Mouse (Mus musculus) heart, postnatal 25 days (tissue): ENCODE data around the gene Colgalt2. TPM values are rescaled to one million over a fixed set of nuclear protein-coding genes. Genes with fewer than 3 reads are reported as not detected.
A peak's percentile ranks its signal among the peaks of the same experiment; 100 is the strongest.

Experiments
- DNase-seq: peaks from one replicate; pipeline ENCODE4 v3.0.0; 2022; ENCODE audit warnings: low spot score
- intact Hi-C: fragments of 180-260 bp; cut with DNase I; formaldehyde crosslinking; loops from one replicate; pipeline ENCODE4 v1.15.1; 2025
- total RNA-seq, 2 experiments: library from RNA; stranded (reverse); gene quantifications; 2 replicates each; pipeline ENCODE4 v1.2.3; 2021

Gene Colgalt2
- total RNA-seq, 2 experiments from 2014 or later: 3.5 to 4.3 TPM

- intact Hi-C loops: loop anchor here (10.0 kb wide), 1 partner anchor 381 kb away; the partner anchor contains the start of gene Smg7
Measured at GRCm38 (mm10) chr1:152524098-152524892, 124.7 kb downstream of the Colgalt2 start.

DNA sequence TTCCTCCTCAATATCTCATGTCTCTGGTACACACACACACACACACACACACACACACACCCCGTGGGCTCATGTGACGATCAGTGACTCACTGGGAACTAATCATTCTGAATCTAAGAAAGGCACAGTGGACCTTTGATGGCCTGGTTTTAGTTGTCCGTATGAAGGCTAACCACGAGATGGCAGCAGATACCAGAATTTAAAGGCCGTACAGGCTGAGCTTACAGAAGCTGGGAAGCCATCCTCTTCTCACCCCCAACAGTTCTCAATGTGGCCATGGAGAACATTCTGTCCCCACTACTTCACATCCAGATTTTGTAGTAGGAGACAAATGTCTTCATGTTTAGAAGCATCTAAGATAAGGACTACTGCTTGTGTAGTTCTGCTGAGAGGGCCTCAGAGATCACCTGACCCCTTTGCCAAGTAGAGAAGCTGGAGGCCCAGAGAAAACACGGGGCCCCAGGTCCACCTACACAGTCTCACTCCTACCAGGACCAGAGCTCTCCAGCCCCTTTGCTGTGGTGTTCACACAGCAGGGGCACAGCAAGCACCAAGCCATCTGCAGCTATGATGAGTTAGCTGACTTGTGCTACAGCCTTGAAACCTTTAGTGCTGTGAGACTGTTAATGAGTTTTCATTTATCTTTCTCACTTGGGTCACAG is 125.5 kb downstream of the Colgalt2 start:
- intact Hi-C loops: loop anchor here (1.0 to 10.0 kb wide), 3 partner anchors 97 to 380 kb away; partner anchors contain the start of gene Smg7
- DNase-seq: peak; percentile 51

More at GRCm38 (mm10) chr1:152524098-152524892, 124.7 kb downstream of the Colgalt2 start:
- no peak for DNase-seq

DNA sequence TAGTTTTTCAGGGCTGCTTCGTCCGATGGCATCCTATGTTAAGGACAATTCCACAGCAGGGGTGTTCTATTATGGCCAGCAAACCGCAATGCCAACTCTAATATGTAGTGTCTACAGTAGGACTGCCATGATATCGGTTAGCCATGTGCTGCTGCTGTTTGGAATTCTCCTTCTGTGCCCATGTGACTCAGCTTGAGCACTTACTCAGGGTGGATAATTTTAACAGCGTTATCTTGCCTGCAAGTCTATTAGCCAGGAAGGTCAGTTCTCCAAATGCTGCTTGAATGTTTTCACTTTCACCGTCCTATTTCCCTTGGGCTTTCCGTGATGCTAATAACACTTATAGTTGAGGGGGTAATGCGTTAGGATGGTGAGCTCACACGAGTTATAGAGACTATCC is 126.5 kb downstream of the Colgalt2 start:
- DNase-seq: no peak
- intact Hi-C loops: loop anchor here (2.0 to 10.0 kb wide), 3 partner anchors 96 to 379 kb away; partner anchors contain the start of gene Smg7

- DNase-seq: no peak
Measured at GRCm38 (mm10) chr1:152528214-152528613, 128.6 kb downstream of the Colgalt2 start.

DNA sequence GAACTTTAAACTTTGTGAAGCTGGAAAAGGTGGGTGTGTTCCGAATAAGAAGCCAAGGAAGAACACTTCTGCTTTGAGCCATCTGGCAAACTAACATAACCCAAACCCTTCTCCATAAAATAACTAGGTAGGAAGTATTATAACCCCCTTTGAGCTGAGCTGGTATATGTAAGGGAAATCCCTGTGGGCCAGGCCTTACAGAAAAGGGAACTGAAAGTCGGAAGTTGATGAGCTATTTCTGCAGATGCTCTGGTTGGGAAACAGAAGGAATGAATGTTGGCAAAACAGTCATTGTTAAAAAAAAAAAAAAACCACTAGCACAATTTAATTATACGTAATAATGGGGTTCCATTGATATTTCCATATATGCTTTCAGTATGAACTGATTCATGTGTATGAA is 129.1 kb downstream of the Colgalt2 start:
- no peak for DNase-seq
- intact Hi-C loops: loop anchor here (5.0 to 10.0 kb wide), 2 partner anchors 94 to 376 kb away; partner anchors contain the start of gene Smg7

More at GRCm38 (mm10) chr1:152528214-152528613, 128.6 kb downstream of the Colgalt2 start:
- intact Hi-C loops: loop anchor here (5.0 to 10.0 kb wide), 2 partner anchors 94 to 377 kb away; partner anchors contain the start of gene Smg7

DNA sequence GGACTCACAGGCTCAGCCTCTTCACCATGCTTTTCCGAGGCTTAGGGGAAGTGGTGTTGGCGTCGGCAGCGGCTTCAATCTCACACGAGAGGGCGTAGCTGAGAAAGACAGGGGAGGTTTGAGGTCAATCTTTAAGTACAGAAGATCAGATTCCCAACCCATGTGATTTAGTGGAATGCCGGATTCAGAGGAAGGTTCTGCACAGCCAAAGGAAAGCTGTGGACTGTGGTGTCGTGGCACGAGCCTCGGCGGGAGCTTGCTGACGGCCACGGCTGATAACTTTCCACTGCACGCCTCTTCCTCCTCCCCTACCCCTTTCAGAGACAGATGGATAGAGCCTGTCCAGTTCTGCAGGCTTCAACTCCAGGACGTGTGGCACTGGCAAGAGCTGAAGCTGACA is 131.9 kb downstream of the Colgalt2 start:
- DNase-seq: no peak
- intact Hi-C loops: no loop called here

- no peak for DNase-seq
- intact Hi-C loops: no loop called here
Measured at GRCm38 (mm10) chr1:152534531-152534930, 134.9 kb downstream of the Colgalt2 start.

- no peak for DNase-seq
- intact Hi-C loops: no loop called here
Measured at GRCm38 (mm10) chr1:152536416-152537018, 136.9 kb downstream of the Colgalt2 start.

DNA sequence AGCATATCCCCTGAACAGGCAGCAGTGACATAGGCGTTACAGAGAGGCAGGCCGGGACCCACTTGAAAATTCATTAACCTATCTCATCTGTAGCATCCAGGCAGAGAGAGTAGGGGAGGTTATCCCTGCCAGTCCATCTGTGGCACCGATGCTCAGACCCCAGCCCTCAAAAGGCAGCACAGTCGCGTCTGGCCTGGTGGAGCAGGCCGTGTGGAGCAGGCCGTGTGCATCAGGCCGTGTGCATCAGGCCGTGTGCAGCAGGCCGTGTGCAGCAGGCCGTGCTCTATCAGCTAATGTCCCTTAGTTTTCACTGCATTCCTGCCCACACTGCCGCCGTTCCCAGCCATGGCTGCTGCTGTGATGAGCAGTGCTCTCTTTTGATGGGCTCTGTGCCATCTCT is 137.6 kb downstream of the Colgalt2 start:
- intact Hi-C loops: no loop called here
- no peak for DNase-seq

DNA sequence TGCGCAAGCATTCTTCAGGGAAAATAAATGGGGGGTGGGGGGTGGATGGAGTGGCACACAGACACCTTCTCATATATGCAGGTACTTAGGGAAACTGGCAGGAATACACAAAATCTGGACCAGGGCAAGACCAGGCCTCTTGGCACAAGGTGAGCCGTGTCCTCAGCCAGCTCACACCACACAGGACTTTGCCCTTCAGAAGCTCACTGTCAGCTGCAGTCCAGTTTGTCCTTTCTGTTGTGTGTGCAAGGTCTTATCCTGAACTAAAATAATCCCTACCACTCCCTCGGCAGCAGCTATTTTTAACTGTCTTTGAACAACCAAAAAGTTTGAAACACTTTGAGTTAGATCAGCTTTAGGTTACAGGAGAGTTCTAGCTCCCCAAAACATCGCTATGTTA is 139.2 kb downstream of the Colgalt2 start:
- intact Hi-C loops: no loop called here
- no peak for DNase-seq

GRCm38 (mm10) chr1:152540304-152540887 is 140.8 kb downstream of the Colgalt2 start:
- intact Hi-C loops: no loop called here
- no peak for DNase-seq

DNA sequence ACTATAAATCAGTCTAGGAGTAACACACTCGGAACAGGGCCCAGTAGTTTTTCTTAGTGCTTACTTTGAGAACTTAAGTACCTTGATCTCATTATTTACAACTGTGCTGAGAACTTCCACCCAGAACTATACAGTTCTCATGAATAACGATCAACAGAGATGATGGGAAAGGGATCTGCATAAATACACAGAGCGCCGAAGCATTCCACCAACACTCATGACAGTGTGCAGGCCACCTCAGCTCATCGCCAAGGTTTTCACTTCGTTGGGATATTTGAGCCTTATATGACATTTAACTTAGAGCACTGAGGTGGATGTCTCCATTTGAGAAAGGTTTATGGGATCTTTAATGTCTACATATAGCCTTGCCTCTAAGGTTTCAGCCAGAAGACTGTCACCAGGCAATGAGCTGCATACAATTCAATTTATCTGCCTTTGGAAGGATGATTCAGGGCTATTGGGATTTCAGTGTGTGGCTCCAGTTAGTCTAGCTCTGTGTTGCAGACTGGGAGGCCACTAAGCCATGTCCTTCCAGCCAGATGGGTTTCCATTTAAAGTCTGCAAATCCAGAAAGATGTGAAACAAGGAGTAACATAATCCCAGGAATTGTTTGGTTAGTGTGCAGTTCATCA is 143.2 kb downstream of the Colgalt2 start:
- intact Hi-C loops: no loop called here
- DNase-seq: no peak

- intact Hi-C loops: no loop called here
- no peak for DNase-seq
Measured at GRCm38 (mm10) chr1:152543449-152544159, 144.0 kb downstream of the Colgalt2 start.

- intact Hi-C loops: no loop called here
Measured at GRCm38 (mm10) chr1:152549061-152549738, 149.6 kb downstream of the Colgalt2 start.

GRCm38 (mm10) chr1:152550544-152550943 is 150.9 kb downstream of the Colgalt2 start:
- intact Hi-C loops: no loop called here

More at GRCm38 (mm10) chr1:152549061-152549738, 149.6 kb downstream of the Colgalt2 start:
- no peak for DNase-seq

DNA sequence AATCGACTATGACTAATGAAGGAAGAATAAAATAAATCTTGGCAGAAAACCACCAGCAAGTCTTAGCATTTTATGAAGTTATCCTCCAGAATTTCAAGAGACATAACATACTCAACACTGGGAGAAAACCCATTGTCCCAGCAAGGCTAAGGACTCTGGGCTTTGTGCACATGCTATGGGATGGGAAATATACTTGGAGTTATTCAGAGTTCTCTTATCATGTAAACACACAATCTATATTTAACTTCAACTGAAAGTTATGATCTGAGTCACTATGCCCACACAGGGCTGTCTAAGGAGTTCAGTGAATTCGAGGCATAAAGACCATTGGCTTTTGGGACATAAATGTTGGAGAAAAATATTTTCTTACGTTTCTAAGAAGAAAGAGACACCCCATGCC is 151.3 kb downstream of the Colgalt2 start:
- intact Hi-C loops: no loop called here
- no peak for DNase-seq

More at GRCm38 (mm10) chr1:152550544-152550943, 150.9 kb downstream of the Colgalt2 start:
- DNase-seq: no peak

DNA sequence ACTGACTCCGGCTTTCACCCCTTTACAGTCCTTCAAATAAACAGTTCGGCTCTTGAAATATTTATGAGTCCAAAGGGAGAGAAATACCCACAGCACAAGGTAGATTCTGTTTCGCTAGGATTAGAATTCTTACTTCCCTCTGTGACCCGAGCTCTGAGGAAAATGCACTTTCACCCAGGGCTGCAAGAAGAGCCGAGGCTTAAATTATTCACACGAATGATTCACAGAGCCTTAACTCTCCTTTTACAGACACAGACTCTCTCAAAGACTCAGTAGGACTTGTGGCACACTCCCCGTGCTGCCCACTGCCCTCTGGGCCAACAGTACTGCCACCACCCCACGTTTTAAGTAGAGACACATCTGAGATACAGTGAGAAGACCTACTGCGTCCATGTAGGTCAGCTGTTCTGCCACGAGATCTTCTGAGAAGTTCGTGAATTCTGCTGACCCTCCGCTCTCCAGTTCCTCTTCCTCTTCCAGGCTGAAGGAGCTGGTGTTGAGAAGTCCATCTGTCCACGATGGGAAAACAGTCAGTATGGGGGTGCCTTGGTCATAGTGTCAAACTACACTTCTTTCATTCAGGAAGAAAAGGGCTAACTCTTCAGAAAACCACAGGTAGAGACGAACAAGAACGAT is 154.4 kb downstream of the Colgalt2 start:
- DNase-seq: no peak
- intact Hi-C loops: no loop called here
